ENCODE assay signal across 9 mouse cellular contexts in genomic region chr10:40985350-40985749, GRCm38 (mm10).
DNase-seq lines count a peak whose midpoint lies in the region; ATAC-seq and TF ChIP-seq lines count a peak whose summit lies in the region.
"Had no signal": no experiment of that assay in that cellular context is flagged by ENCODE, and none has a peak within 500 bp of the region (broad histone marks: within the 10 kb centered on the region; RNA-seq: fewer than 3 reads in every experiment).

No protein-coding gene starts in this region.

- peaks cover 3% of the 10 kb centered on the region; the same call in 1 of the 2 replicates for H3K4me1 ChIP-seq in kidney, embryonic 15.5 days
- H3K4me1 ChIP-seq in forebrain, embryonic 13.5 days, result no peaks in the 10 kb centered on the region; the same call in 1 of the 2 replicates
- H3K4me1 ChIP-seq in limb, embryonic 14.5 days (ENCODE audit: control insufficient read depth, insufficient read depth, low read length), result no peaks in the 10 kb centered on the region

- no peak for TF ChIP-seq POLR2A in limb, embryonic 14.5 days (IDR thresholded peaks at IDR 0.05; ENCODE audit: borderline replicate concordance, extremely low read depth, insufficient read depth, insufficient read length)

- peak; percentile 73 for ATAC-seq in kidney, embryonic 15.5 days (replicated peaks; ENCODE audit: low FRiP score)
- ATAC-seq in forebrain, embryonic 13.5 days, result peak; percentile 72; the same call in 1 of the 2 replicates
- ATAC-seq in limb, embryonic 14.5 days (ENCODE audit: low FRiP score, low read depth), result no peak

- no peak overlapping the region for H3K9ac ChIP-seq in kidney, embryonic 15.5 days
- no peak overlapping the region for H3K9ac ChIP-seq in forebrain, embryonic 13.5 days
- peak overlapping the region; percentile 38; the same call in 1 of the 2 replicates for H3K9ac ChIP-seq in limb, embryonic 14.5 days (ENCODE audit: low read depth, low read length, severe bottlenecking)

- H3K9me3 ChIP-seq in kidney, embryonic 15.5 days (replicated peaks), result no peaks in the 10 kb centered on the region
- no peaks in the 10 kb centered on the region for H3K9me3 ChIP-seq in forebrain, embryonic 13.5 days (replicated peaks)
- no peaks in the 10 kb centered on the region for H3K9me3 ChIP-seq in limb, embryonic 14.5 days (ENCODE audit: control insufficient read depth, low read length)

- no peak overlapping the region for H3K27ac ChIP-seq in kidney, embryonic 15.5 days
- no peak overlapping the region for H3K27ac ChIP-seq in forebrain, embryonic 13.5 days
- H3K27ac ChIP-seq in limb, embryonic 14.5 days (replicated peaks; ENCODE audit: low read depth, low read length), result no peak overlapping the region

- WGBS in kidney, embryonic 15.5 days, result 9% methylated on average over 12 of the region's 13 CpGs
- WGBS in forebrain, embryonic 13.5 days, result 31% methylated on average over 7 of the region's 13 CpGs
- WGBS in limb, embryonic 14.5 days, result 13% methylated on average over 11 of the region's 13 CpGs

- peak; percentile 13 for DNase-seq in adrenal gland, postnatal 10 days
- no peak for DNase-seq in adrenal gland, adult (ENCODE audit: inconsistent age in 2 of 2, low spot score in 1 of 2)
- no peak for DNase-seq in kidney, adult 18-20 months
- DNase-seq in limb, embryonic 14.5 days (ENCODE audit: low spot score), result peak; percentile 17
- no peak for DNase-seq in layer of hippocampus, adult 8-10 months (ENCODE audit: low spot score in 2 of 2)
- DNase-seq in c-Kit-positive CD71-positive TER-119-positive erythroid progenitor cells, embryonic 14.5 days (ENCODE audit: low spot score), result no peak
- DNase-seq: cerebellum, adult 11 months had no signal

- H3K4me2 ChIP-seq in kidney, embryonic 15.5 days, result peak overlapping the region; percentile 27; the same call in 1 of the 2 replicates
- 0 out of 2 replicates have a peak overlapping the region, but pooled peaks have one; percentile 10 for H3K4me2 ChIP-seq in forebrain, embryonic 13.5 days
- no peak overlapping the region; the same call in 1 of the 2 replicates for H3K4me2 ChIP-seq in limb, embryonic 14.5 days (replicated peaks; ENCODE audit: low read depth, low read length, severe bottlenecking)

- no peak overlapping the region for H3K4me3 ChIP-seq in kidney, embryonic 15.5 days (replicated peaks)
- H3K4me3 ChIP-seq in forebrain, embryonic 13.5 days, result no peak overlapping the region
- H3K4me3 ChIP-seq in limb, embryonic 14.5 days (replicated peaks; ENCODE audit: low read length), result no peak overlapping the region

- no peaks in the 10 kb centered on the region for H3K36me3 ChIP-seq in kidney, embryonic 15.5 days
- no peaks in the 10 kb centered on the region for H3K36me3 ChIP-seq in forebrain, embryonic 13.5 days (ENCODE audit: poor library complexity, severe bottlenecking)
- no peaks in the 10 kb centered on the region for H3K36me3 ChIP-seq in limb, embryonic 14.5 days (ENCODE audit: control insufficient read depth, insufficient read depth, low read length)

- no peaks in the 10 kb centered on the region for H3K27me3 ChIP-seq in kidney, embryonic 15.5 days
- H3K27me3 ChIP-seq in forebrain, embryonic 13.5 days, result no peaks in the 10 kb centered on the region
- H3K27me3 ChIP-seq in limb, embryonic 14.5 days (ENCODE audit: control insufficient read depth, insufficient read depth, low read length), result no peaks in the 10 kb centered on the region

Comparison
In these comparisons a context has a peak if more than half of its experiments do, and no peak if none do; other contexts are left out.
1. DNase-seq: peak in adrenal gland, postnatal 10 days (single experiment) and limb, embryonic 14.5 days (single experiment); none in adrenal gland, adult (0 of 2), kidney, adult 18-20 months (single experiment), layer of hippocampus, adult 8-10 months (0 of 2) and c-Kit-positive CD71-positive TER-119-positive erythroid progenitor cells, embryonic 14.5 days (single experiment).